Mouse (Mus musculus) right cerebral cortex, postnatal 14 days (tissue): Measurements from ENCODE around the gene Gm5294.

Experiments used
- DNase-seq: peaks from one replicate; pipeline ENCODE4 v3.0.0; 2022

Gene Gm5294

GRCm38 (mm10) chr5:138819780-138820179, at the start of gene Gm5294:
Gene Gm5294, plus strand, starts transcription at chr5:138820080.
- DNase-seq: no peak

DNA sequence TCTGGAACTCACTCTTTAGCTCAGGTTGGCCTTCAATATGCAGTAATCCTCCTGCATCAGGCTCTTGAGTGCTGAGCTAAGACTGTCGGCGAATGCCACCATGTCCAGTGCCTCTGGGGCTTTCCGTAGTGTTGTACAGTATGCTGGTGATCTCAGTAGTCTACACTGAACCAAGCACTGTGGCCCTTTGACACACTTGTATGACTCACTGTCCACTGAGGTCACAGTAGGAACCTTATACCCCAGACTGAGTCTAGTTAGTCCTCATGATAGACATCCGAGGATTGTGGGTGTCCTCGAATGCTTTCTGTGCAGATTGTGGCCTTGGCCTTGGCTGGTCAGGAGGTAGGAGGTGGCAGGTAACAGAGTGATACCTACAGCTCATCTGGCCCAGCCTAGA, 44.8 kb upstream of the Gm5294 start:
- no peak for DNase-seq

DNA sequence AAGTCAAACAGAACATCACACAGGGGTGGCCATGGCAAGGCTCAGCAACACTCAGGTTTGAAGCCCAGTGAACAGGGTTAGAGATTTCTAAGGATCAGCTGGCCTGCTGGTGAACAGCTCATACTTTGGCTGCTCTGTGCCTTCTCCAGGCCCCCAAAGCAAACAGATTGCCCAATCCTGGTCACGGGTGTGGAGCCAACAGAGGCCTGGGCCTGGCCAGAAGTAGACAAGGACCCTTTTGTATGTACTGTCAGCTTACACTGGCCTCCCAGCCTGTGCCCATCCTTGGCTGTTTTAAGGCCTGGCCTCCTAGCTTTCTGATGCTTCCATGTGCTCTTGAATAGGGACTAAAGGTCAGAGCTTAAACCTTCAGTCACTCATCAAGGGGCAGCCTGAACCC, 43.5 kb upstream of the Gm5294 start:
- no peak for DNase-seq

DNA sequence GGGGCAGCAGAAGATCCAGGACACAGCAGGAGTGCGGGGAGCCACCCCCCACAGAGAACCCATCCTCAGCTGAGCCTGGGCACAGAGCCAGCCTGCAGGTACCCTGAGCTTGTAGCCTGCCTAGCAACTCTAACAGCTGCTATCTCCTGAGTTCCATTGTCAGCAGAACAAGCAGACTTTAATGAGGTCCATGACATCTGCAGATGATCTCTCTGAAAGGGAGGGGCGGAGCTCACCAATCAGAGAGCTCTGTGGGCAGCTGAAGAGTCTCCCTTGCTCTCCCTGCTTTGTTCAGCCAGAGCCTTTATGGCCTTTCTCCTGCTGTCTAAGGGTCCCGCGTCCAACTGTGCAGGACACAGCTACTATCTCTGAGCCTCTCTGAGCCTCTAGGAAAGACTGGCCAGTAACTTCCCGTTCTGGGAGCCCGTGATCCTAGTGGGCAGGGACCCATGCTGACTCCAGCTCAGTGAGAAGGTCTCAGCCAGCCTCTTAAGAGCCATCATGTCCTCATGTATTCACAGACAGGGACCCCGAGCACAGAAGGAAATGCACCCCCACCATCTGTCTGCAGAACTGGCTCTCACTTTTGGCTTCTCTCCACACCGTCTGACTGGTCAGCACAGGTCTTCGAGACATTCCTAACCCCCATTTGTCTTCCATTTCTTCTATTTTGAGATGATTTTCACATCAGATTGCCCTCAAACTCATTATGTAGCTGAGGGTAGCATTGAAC, 41.0 kb upstream of the Gm5294 start:
- peak; percentile 57 for DNase-seq

DNA sequence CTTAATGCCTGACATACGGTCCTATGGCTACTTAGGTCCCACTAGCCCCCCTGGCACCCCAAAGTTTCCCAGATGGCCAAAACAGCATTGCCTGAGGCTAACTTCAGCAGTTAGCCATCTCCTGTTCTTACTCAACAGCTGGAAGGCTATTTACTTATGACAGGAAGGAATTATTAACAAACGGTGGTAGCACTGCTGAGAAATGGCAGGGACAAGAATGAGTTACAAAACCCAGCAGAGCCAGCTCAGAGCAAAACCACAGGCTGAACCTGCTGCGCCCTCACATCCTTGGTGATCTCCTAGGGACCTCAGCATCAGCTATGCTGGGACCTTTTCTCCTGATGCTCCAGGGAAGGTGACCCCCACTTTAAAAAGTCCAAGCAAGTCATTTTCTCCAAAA, 40.2 kb upstream of the Gm5294 start:
- DNase-seq: no peak

GRCm38 (mm10) chr5:138782697-138783096, 37.2 kb upstream of the Gm5294 start:
- no peak for DNase-seq

GRCm38 (mm10) chr5:138783181-138783580, 36.7 kb upstream of the Gm5294 start:
- DNase-seq: no peak

DNA sequence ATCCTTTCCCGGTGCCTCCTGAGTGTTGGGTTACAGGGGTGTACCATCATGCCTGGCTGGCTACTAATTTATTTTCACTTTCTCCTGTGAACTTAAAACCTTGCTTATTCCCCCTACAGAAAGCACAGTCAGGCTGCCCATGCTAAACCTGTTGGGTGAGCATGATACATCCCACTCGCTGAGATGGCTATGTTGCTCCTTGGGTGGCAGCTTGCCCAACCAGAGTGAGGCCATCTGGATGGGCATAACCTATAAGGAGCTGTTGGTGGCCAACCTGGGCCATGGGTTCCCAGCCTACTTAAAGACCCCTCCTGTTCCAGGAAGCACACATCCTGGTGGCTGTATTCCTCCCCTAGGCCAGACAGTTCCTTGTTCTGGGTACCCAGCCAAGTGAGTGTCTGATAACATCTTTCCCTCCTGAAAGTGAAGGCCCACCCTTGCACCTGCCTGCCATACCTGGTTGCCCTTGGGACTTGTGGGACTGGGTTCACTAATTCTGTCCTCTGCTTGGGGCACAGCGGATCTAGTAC, 33.8 kb upstream of the Gm5294 start:
- no peak for DNase-seq

GRCm38 (mm10) chr5:138787648-138788047, 32.2 kb upstream of the Gm5294 start:
- no peak for DNase-seq

- no peak for DNase-seq
These were observed 31.2 kb upstream of the Gm5294 start for GRCm38 (mm10) chr5:138788481-138789211.

- no peak for DNase-seq
These were observed 28.9 kb upstream of the Gm5294 start for GRCm38 (mm10) chr5:138790954-138791480.

DNA sequence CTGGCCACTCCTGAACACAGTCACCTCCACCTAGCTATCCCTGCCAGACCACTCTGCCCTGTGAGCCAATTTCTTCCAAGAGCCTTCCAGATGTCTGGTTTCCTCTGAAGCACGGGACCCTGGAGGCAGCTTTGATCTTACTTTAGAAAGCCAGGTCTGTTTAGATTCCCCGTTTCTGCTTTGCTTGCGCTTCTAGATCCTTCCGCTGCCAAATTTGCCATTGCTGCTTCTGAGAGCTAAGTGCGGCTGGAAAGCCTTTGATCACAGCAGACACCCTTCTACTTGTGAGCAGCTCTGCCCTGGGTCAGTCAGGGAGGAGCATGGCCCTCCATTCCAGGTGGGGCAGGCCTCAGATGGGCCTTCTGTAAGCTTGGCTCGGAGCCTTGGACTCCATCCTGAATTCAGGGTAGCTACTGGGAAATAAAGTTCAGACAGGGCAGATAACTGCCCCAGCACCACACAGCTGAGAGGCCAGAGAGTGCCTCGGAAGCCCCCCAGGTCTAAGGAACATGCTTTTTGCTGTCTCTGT, 18.2 kb upstream of the Gm5294 start:
- DNase-seq: no peak

- DNase-seq: no peak
These were observed 15.6 kb upstream of the Gm5294 start for GRCm38 (mm10) chr5:138804286-138804685.

GRCm38 (mm10) chr5:138809767-138810166, 10.1 kb upstream of the Gm5294 start:
- no peak for DNase-seq

DNA sequence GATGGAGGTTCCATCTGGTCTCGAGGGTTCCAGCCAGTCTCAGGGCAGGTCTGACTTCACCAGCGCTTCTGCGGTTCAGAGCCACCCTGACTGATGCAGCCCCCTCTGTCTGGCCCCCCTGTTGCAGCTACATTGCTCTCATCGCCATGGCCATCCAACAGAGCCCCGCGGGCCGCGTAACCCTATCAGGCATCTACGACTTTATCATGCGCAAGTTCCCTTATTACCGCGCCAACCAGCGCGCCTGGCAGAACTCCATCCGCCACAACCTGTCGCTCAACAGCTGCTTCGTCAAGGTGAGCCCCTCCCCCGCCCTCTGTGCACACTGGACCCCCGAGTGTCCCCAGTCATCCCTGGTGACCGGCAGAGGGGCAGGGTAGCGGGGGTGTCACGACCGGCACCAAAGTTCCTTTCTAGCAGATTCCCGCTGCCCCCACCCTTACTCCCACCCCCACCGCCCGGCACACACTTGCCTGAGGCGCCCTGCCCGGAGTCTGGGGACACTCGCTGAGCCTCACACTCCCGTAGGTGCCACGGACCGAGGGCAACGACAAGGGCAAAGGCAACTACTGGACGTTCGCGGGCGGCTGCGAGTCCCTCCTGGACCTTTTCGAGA, 945 bp downstream of the Gm5294 start:
- DNase-seq: no peak

DNA sequence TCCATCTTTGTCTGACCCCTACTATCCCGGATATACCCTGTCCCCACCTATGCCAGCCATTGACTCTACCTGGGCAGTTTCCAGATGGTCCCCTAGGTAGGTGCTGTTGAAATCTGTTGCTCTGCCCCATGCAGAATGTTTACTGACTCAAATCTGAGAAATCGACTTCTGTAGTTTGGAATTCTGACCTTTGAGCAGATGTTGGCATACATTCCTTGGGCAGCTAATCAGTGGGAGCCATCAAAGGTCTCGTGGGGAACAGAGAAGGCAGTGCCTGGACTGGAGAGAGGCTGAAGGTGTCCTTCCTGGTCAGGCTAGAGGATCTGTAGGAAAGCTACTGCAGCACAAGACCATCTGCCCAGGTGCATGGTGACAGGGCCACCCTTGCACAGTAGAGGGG, 5.2 kb downstream of the Gm5294 start:
- DNase-seq: no peak

DNA sequence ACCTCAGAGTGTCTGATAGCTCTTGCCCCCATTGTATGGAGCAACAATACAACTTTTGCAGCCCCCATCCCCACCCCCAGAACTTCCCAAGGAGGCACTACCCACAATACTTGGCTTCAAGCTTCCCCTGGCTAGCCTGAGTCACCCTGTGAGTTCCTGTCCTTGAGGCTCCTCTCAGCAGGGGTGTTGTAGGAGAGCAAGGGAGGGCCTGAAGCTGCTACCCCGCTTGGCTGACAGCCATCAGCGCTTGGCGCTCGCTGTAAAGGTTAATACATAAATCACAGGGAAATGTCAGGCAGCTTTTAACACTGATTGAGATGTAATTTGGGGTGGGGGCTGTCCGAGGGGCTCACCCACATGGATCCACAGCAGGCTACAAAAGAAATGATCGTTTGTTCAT, 13.5 kb downstream of the Gm5294 start:
- DNase-seq: no peak

DNA sequence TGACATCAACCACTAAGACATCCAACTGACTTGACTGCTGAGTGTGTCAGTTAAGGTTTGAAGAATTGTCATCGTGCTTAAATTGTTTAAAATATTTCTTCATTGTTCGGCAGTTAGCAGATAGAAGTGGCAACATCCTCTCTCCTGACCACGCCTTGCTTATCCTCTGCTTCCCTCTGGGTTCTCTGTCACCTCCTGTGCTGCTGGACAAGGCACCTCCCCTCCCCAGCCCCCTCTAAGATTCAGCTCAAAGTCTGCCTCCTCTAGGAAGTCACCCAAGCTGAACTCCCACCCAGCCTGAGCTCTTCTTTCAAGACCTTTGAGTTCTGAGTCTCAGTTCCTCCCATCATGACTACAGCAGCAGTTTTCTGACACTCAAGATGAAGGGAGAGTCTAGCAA, 15.0 kb downstream of the Gm5294 start:
- DNase-seq: no peak

DNA sequence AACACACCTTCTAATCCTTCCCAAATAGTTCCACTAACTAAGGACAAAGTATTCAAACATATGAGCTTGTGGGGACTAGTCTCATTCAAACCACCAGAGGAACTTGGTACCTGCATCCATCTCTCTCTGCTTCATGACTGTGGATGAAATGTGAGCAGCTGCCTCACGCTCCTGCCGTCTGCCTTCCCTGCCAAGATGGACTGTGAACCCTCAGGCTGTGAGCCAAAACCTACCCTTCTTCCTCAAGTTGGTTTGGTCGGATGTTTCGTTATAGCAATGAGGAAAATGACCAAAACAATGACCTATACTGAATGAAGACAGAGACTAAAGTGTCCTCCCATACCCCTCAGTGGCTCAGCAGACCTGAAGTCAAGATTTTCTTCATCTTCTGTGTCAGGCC, 21.1 kb downstream of the Gm5294 start:
- DNase-seq: no peak

DNA sequence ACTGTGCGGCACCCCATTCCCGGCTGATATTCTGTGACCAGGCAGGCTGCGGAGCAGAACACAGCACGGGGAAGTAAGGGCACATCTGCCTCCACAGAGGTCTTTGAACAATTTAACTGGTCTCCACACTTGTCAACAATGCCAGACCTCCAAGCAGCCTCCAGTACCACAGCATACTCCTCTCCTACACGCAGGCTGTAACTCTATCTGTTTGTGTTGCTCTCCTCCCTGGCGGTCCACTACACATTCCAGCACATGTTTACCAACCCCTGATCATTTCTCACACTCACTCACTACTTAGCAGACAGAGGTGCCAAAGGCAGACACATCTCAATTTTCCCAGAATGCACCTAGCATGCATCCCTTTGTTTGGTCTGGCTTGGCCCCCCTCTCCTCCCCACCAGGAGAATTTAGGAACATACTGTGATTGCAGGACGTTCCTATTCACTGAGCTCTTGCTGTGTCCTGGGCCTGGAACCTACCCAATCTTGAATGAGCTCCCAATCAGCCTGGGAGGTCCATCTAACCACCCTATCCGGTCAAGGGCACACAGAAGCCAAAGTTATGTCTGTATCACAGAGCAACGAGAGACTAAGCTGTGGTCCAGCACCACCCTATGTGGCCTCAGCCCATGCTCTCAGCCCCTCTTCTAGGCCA, 23.4 kb downstream of the Gm5294 start:
- no peak for DNase-seq

- no peak for DNase-seq
These were observed 26.6 kb downstream of the Gm5294 start for GRCm38 (mm10) chr5:138846506-138846905.

DNA sequence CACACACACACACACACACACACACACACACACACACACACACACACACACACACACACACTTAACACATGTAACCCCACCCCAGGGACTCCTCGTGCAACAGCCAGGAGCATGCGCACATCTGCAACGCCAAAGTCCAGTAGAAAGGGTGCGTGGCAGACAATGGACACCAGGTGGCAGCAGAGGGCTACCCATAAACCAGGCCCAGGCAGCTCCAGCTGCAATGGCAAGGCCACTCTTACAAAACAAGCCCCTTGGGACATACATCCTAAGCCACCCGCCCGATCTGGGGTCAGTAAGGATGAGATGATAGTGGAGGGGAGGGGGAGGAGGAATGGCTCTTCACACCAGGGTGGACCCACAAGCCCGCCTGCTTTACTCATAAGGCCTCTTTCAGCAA, 28.2 kb downstream of the Gm5294 start:
- DNase-seq: peak; percentile 87
